Mouse (Mus musculus) effector memory CD4-positive, alpha-beta T cell, adult 7 months (primary cell): ENCODE results near the gene Agxt. TPM values are rescaled to one million over a fixed set of nuclear protein-coding genes. Genes with fewer than 3 reads are reported as not detected.

Experiments
- polyA plus RNA-seq: library from polyadenylated mRNA; unstranded; fragments of 100-300 nt; shearing (Covaris generic); gene quantifications from one replicate; pipeline ENCODE4 v1.2.1, GENCODE M21; 2017

The Agxt gene
- polyA plus RNA-seq, result not detected

DNA sequence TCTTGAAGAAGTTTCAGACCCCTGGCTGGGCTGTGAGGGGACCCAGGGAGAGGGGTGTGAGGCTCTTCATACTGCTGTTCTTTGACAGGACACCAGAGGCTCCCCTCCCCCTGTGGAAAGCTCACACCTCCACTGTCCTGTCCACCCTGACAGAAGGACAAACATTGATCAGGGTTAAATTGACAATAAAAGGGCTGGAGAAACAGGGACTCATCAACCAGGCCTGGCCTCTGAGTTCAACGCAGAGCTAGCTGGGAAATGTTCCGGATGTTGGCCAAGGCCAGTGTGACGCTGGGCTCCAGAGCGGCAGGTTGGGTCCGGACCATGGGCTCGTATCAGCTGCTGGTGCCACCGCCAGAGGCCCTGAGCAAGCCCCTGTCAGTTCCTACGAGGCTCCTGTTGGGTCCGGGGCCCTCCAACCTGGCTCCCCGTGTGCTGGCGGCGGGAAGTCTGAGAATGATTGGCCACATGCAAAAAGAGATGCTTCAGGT is at the start of gene Agxt:
Agxt (plus strand) TSS at position 205 of the 491 bp plus-strand sequence.

DNA sequence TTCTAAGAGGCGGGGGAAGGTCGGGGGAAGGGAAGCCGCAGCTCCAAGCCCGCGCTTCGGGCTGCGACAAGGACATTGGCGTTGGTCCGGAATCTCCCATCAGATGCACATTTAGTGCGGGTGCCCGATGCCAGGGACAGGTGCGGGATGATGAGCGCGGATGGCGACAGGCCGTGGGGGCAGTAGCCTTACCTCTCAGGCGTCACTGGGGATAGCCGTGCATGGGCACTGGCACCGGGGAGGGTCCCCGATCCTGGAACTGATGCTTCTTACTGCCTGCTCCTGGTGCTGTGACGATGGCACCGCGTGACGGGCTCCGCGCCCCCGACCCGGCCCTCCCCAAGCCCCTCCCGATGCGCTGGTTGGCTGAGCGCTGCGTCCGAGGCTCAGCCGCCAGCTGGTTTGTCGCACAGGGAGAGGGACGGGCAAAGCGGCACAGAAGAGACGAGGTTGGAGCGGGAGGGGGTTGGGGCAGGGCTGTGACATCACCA is 33.4 kb upstream of the Agxt start, which contains the start of gene Kif1a:
Kif1a (minus strand) TSS at position 381 of the 491 bp plus-strand sequence.

GRCm38 (mm10) chr1:93160501-93161133 is 25.6 kb downstream of the Agxt start, which contains the start of gene 2310007B03Rik:
2310007B03Rik (minus strand) TSS chr1:93160948.

DNA sequence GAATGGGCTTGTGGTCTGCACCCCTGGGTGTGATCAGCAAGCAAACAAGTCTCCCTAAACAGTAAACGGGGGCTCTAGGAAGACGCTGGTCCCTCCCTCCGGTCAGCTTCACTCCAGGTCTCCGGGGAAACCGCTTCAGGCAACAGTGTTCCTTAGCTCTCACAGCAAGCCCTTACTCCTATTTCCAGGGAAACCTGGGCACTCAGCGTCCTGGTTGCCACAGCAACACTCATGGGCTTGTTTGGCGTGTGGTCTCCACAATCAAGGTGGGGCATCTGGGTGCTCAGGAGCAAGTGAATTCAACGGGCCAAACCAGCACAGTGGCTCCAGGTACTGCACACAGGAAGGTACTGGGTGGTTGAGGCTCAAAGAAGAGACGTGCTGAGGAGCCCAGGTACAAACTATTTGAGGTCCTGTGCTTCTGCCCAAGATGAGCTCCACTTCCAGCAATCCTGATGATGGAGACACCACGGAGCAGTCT is 33.3 kb downstream of the Agxt start, which contains the start of gene Crocc2:
Crocc2 (plus strand) TSS at position 431 of the 481 bp plus-strand sequence.

Other genes with a start within 250 kb of the Agxt start
- gene Ankmy1, start 232.3 kb upstream of the Agxt start, polyA plus RNA-seq, result 0.32 TPM
- gene Dusp28, start 228.3 kb upstream of the Agxt start, polyA plus RNA-seq, result 7.2 TPM
- 70.9 TPM for gene Rnpepl1, start 224.5 kb upstream of the Agxt start, polyA plus RNA-seq
- 12.3 TPM for gene Capn10, start 200.9 kb upstream of the Agxt start, polyA plus RNA-seq
- gene Gpr35, start 184.4 kb upstream of the Agxt start, polyA plus RNA-seq, result not detected
- not detected for gene Aqp12, start 128.9 kb upstream of the Agxt start, polyA plus RNA-seq
- gene Kif1a, start 33.3 kb upstream of the Agxt start, polyA plus RNA-seq, result 0.22 TPM
- not detected for gene 2310007B03Rik, start 25.7 kb downstream of the Agxt start, polyA plus RNA-seq
- gene Crocc2, start 33.5 kb downstream of the Agxt start, polyA plus RNA-seq, result 0.11 TPM
- not detected for gene Sned1, start 100.6 kb downstream of the Agxt start, polyA plus RNA-seq
- 10.0 TPM for gene Mterf4, start 170.7 kb downstream of the Agxt start, polyA plus RNA-seq
- 42.4 TPM for gene Ppp1r7, start 207.6 kb downstream of the Agxt start, polyA plus RNA-seq
- gene Pask, start 208.2 kb downstream of the Agxt start, polyA plus RNA-seq, result 0.28 TPM
- gene Ano7, start 238.7 kb downstream of the Agxt start, polyA plus RNA-seq, result not detected